Mouse (Mus musculus) splenic B cell, adult 2 months (primary cell): Measurements from ENCODE around the gene Epb41l3.

Experiments
- DNase-seq: peaks from one replicate; pipeline ENCODE4 v3.0.0-alpha.2; 2011; ENCODE audit warnings: low read depth, low spot score
- H3K27me3 ChIP-seq: 2 replicates; pipeline ENCODE4 v1.6.1; 2012; ENCODE audit warnings: mild to moderate bottlenecking, low read length, moderate library complexity, mixed read lengths; ENCODE audit not compliant: control insufficient read depth, poor library complexity, insufficient read depth, severe bottlenecking
- H3K36me3 ChIP-seq: 2 replicates; pipeline ENCODE4 v1.6.1; 2012; ENCODE audit warnings: mild to moderate bottlenecking, low read length, moderate library complexity, mixed read lengths; ENCODE audit not compliant: control insufficient read depth, poor library complexity, insufficient read depth, severe bottlenecking

The Epb41l3 gene

DNA sequence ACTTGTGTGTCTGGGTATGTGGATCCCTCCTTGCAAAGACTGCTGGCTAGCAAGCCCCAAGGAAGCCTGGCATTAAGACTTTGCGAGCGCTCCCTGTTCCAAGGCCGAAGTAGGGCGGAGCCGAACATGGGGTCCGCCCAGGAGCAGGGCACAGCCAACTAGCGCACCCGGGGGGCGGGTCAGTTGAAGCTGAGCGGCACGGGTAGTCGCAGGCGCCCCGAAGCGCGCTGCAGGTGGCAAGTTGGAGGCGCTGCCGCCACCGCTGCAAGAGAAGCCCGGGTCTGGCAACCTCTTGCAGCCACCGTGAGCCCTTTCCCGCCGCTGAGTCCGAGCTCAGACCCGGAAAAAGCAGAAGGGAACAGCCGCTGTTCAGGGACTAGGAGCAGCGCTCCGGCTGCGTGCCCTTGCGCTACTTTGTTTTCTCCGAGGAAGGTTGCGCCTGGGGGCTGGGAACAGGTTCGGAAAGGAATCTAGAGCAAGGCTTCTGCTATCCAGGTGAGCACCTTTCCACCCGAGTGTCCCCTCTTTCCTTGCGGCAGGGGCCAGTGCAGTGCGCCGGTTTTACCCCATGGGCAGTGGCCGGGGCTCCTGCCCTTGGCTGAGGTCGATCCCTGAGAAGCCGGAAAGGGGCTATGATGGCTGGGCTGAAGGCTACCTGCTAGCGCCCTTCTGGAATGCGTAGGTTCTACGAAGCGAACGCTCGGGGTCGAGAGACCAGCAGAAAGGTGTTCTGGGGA lies at the start of gene Epb41l3:
Gene Epb41l3 (plus strand): TSS at position 183 of the 737 bp plus-strand sequence.
- Histone ChIP-seq H3K27me3 (no peaks in the 10 kb centered on the region), H3K36me3 (no peaks in the 10 kb centered on the region)
- no peak for DNase-seq

DNA sequence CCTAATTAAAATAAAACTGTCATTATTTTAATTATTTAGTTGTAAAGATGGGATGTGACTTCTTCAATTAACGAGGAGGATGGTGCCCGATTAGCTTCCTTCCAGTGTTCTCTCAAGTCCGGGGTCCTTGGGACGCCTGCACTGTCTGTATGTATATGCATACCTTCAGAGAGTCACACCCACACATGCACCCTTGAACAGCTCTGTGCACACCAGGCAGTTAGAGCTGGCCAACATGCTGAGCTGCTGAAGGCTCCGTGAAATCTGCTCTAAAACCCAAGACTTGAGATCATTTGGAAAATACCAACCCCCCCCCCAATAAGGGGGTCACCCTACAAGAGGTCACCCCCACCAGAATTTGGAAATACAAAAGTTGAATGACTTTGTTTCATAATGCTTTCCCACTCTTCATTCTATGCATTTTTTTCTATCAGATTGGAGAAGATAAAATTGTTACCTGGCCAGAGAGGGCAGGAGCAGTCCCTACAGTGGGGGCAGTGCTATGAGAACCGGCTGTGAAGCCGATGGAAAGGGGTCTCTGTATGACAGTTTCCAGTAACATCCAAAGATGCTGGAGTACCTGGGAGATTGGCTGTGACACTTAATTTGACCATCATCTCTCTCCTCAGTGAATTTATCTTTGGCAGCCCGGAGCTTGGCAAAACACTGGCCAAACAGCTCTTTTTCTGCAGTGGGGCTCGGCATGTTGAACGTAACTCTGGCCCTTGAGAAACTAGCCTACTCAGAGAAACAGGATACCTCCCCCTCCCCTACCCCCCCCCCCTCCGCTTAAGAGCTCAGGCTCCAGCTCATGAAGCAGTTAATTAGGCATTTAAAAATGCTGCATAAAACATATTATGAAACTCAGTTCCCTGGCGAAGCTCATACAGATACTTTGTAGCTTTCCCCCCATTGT lies 36.5 kb upstream of the Epb41l3 start:
- DNase-seq = no peak

DNA sequence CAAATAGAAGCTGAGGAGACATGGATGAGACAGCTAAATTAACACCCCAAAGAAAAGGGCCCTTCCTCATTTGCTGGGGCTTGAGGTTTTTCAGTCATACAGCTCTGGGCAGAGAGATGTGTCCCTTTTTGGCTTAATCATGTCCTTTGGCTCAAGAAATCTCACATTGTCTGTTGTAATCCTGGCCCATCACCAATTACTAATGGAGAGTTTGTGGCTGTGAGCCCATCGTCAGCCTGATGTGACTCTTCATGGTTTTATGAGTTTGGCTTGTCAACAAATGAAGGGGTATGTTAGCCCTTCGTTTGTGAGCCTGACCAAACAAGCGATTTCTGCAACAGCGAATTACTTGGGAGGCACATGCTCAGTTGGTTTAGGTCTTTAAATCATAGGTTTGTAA lies 34.0 kb upstream of the Epb41l3 start:
- DNase-seq = no peak
- no peaks in the 10 kb centered on the region for H3K27me3 ChIP-seq

More for the DNA sequence above, 36.5 kb upstream of the Epb41l3 start:
- Histone ChIP-seq H3K36me3 (no peaks in the 10 kb centered on the region), H3K27me3 (no peaks in the 10 kb centered on the region)

DNA sequence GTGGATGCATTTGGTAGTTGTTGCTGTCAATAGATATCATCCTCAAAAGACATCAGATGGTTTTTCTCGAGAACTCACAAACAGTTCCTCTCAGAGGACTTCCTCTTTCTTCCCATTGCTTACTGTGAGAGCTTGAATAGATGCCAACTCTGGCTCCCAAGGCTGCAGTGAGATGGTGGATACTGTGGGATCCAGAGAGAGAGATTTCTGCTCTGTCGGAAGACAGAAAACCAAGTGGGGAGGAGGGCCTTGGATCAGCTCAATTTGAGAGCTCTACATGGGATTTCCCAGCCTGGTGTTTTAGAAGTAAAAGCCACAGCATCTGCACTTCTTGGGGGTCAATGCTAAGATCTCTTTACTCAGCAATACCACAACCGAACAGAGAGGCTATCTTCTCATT lies 26.7 kb upstream of the Epb41l3 start:
- DNase-seq = no peak
- H3K36me3 ChIP-seq = no peaks in the 10 kb centered on the region
- no peaks in the 10 kb centered on the region for H3K27me3 ChIP-seq

More for the DNA sequence above, 34.0 kb upstream of the Epb41l3 start:
- no peaks in the 10 kb centered on the region for H3K36me3 ChIP-seq

DNA sequence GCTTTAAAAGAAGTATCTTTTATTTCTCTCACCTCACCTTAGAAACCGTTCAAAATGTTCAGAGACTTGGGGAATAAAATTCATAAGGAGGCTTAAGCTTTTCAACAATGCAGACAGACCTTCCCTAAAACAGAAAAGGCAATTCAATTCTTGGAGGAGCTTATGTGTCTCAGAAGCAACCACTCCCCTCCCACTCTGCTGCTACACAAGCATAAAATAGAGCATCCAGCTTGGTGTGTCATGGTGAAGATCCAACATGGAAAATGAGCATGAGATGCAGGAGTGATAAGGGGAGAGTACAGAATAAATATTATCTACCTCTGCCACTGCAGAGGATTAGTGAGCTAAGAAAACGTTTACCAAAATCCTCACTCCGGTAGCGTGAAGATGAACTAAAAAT lies 21.5 kb upstream of the Epb41l3 start:
- DNase-seq = no peak

DNA sequence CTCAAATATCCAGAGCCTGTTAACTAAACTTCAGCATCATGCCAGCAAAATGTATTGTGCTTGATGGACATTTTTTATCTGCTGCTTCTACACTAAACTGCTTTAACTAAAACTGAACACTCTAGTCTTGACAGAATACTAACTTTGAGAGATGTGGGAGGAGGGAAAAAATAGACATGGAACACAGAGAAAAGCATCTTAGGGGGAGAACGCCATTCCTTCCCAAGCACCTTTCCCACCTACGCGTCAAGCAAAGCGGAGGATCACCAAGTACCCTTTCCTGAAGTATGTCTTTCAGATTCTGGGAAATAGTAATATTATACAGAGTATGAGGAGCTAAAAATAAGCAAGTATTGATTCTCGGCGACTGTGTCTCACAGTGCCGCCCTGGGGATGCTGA lies 15.7 kb upstream of the Epb41l3 start:
- no peaks in the 10 kb centered on the region for H3K36me3 ChIP-seq
- H3K27me3 ChIP-seq = no peaks in the 10 kb centered on the region
- DNase-seq = no peak

More for the DNA sequence above, 21.5 kb upstream of the Epb41l3 start:
- no peaks in the 10 kb centered on the region for H3K27me3 ChIP-seq
- no peaks in the 10 kb centered on the region for H3K36me3 ChIP-seq

DNA sequence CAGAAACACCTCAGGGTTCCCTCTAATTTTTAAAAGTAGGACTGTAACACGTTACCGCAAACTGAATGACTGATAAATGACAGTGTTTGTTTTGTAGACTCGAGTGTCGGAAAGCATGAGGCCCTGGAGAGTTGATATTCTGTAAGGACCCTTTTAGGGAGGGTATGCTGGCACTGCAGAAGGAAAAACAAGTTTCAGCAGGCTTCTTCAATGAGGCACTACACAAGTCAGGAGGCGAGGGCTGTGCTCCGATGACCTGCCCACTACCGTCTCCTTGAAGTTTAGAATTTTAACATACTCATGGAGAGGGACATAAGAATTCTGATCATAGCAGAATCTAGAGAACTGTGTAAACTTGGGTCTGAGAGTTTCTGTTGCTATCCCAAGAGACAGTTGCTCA lies 15.1 kb upstream of the Epb41l3 start:
- DNase-seq = no peak
- H3K36me3 ChIP-seq = no peaks in the 10 kb centered on the region
- H3K27me3 ChIP-seq = no peaks in the 10 kb centered on the region

DNA sequence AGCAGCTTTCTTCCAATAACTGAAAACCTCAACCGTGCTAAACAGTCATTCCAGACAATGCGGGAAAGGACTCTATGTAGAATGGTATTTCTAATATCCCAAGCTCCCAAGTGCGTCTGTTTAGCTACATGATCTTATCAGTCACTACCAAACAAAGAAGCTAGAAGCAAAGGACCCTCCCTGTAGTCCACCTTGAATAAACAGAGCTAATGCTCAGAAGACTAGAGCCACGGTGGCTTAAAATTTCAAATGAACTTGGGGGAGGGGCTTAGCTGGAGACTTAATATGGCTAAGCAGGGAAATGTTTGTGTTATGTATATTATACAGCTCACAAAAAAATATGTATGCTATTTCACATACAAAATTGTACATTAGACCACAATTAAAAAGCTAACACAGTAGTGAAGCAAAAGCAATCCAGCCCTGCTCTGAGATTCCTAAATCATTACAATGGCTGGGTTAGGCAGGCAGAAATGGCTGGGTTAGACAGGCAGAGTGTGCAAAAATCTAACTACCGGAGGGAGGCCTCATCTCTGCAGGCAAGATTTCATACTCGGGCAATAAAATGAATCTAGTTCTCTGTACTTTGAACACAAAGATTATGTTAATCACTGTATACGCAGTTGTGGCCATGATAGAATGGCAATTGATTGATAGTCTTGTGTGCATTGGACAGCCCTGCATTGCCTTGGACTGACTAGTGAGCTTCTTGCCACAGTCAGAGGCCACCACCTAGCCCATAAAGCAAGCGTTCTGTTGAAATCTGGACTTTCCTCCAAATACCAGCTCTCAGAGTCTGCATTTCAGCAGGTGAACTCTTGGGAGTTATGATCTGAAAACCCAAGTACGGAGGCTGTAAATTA lies 13.4 kb upstream of the Epb41l3 start:
- no peaks in the 10 kb centered on the region for H3K36me3 ChIP-seq

DNA sequence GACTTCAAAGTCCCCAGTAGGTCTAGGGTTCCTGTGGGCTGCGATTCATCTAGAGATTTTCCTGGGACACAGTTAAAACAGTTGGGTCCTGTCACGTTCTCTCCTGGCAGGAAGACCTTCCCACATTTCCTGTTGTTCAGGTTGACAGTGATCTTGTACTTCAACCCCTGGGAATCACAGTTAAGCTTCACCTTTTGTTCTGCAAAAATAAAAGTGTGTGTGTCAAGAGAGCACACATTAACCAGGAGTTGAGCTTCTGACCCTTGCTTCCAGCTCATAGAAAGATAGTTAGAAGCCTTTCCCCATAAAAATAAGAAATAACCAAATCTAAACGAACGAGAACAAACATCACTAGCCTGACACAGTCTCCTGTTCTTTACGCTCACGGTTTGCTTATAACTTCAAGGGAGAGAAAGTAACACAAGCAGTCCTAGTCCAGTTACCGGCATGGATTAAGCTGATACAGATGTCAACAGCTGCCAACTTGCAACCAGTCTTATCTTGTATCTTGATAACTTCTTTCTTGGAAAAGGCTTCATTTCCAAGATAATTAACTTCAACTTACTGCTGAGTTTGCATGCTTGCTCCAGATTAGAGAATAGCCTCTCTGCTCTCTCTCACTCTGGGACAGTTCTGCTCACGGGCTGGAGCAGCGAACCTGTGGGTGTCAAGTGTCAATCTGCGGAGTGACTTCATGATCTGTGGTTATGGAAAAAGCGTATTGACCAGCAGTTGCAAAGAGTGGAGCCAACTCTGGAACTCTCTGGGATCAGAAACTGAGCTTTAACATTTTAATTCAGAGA lies 7.3 kb upstream of the Epb41l3 start:
- no peaks in the 10 kb centered on the region for H3K36me3 ChIP-seq
- DNase-seq = no peak
- H3K27me3 ChIP-seq = no peaks in the 10 kb centered on the region

More for the DNA sequence above, 13.4 kb upstream of the Epb41l3 start:
- H3K27me3 ChIP-seq = no peaks in the 10 kb centered on the region
- no peak for DNase-seq

DNA sequence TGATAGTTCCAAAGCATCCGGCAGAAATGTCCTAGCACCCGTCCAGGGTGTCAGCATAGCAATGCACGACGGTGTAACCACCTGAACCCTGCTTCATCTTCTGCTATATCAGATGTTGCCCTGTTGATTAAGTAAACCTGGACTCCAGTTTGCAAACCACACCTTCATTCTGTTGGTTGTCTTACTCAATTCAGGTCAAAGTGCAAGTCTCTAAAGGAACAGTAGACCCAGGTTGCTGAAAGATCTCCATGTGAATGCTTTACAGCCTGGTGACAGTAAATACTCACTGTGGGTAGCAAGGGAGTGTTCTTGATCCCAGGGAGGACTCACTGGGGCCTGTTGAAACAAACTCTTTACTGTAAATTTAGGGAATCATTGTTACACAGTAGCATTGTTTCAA lies 1.4 kb upstream of the Epb41l3 start:
- H3K36me3 ChIP-seq = no peaks in the 10 kb centered on the region

DNA sequence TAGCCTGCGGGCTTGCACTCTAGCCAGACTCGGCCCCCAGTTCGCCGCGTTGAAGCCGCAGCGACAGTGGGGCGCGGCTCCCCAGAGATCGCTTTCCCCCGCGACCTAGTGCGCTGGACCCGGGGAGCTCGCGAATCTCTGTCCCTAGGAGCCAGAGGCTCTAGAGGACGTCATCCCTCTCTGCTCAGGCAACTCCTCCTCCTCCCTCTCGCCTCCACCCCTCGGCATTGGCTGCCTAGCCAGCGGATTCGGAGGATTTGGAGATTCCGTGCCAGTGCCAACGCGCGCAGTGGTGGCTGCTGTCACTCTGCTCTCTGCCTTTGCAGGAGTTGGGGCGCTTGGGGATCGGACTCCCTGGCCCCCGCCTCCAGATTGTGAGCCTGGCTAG lies 749 bp downstream of the Epb41l3 start:
- DNase-seq = no peak
- Histone ChIP-seq H3K27me3 (no peaks in the 10 kb centered on the region), H3K36me3 (no peaks in the 10 kb centered on the region)

More for the DNA sequence above, 1.4 kb upstream of the Epb41l3 start:
- no peak for DNase-seq
- H3K27me3 ChIP-seq = no peaks in the 10 kb centered on the region

DNA sequence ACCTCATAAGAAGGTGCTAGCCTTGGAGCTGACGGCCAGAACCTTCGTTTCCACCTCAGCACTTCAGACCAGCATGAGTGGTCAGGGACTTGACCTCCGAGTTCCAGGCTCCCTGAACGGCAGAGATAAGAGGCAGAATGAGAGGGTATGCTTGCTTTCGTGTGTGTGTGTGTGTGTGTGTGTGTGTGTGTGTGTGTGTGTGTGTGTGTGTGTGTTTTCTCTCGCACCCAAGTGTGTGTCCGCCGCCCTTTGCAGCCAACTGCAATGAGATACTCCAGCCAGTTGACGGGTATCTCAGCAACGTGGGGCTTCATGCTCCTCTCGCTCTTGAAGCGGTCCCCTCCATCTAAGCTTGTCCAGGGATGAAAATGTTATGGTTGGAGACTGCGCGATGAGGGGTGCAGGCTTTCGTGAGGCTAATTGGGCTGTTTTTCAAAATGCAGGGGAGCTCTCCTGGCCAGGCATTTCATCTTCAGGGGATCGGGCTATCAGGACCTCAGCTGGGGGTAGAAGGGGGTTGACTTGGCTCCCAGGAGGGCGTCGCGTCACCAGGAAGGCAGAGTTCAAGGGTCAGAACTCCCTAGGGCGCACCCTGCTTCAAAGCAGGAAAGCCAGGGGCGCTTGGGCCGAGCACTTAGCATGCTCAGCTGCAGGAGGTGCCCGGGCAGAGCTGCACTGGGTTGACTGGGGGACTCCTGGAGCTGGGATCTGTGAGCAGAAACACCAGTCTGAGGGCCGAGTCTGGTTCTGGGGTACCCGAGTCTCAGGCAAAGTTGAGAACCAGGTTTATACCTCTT lies 1.5 kb downstream of the Epb41l3 start:
- Histone ChIP-seq H3K36me3 (no peaks in the 10 kb centered on the region), H3K27me3 (no peaks in the 10 kb centered on the region)
- DNase-seq = no peak

DNA sequence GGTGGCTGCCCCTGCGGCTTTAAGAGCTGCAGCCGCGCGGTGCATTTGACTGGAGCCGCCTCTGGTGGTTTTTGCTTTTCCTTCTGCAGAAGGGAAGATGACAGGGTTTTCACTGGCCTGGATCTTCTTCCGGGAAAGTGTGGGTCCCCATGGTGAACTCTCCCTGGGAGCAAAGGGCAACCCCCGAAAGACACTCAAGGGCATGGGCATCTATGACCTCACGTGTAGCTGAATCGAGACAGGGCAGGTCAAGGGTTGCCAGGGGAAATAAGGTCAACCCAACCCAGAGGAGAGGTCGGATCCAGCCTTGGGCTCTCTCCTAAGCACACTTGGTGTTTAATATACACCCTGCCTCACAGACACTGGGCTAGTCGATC lies 2.0 kb downstream of the Epb41l3 start:
- no peak for DNase-seq
- H3K36me3 ChIP-seq = no peaks in the 10 kb centered on the region
- H3K27me3 ChIP-seq = no peaks in the 10 kb centered on the region
